Mouse (Mus musculus) cerebellum, adult 11-12 months (tissue): ENCODE measurements at regions not wholly inside any gene's neighbourhood (a gene's known extent, or its start where the extent isn't known, plus 50 kb on each side); places are given as distances from the start of the nearest gene placed in this dataset.
"Not testable (repeated sequence)": the region's sequence is repeated elsewhere in the genome, so short reads cannot be mapped to it uniquely, and the experiment has no call there.

Experiments used
- DNase-seq: peaks from one replicate; pipeline ENCODE4 v3.0.0; 2022

DNA sequence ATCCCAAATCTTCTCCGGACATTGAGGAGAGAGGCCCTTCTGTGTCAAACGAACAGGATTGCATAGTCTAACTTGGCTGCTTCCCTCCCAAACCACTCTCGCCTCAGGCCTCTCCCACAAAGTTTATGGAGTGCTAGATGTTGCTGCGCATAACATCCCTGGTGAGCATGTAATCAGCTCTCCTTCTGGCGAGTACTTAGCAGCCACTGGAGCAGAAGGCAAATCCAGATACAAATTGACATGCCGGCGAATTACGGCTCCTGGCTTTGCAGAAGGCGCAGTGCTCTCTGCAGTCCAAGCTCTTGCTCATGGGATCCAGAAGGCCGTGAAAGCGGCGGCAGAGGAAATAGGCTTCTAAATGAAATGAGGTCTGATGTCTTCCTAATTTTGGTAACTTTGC is 338.2 kb upstream of the Gm6657 start:
- DNase-seq: no peak

DNA sequence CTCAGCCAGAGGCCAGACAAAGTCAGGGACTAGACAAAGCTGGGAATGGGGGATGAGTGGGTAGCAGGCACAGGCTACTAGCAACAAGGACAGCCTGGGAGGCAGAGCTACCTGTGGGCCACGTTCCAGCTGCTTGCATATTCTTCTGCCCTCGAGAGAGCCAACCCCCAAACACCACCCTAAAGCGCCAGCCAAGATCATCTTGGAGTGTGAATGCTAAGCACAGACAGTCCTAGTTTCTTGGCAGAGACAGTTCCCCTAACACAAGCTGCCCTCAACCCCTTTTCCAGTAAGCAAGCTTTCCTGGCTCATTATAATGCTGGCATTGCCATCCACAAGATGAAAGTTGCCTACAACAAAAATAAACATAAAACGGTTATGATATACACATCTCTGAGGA is 336.8 kb upstream of the Gm6657 start:
- DNase-seq: no peak

DNA sequence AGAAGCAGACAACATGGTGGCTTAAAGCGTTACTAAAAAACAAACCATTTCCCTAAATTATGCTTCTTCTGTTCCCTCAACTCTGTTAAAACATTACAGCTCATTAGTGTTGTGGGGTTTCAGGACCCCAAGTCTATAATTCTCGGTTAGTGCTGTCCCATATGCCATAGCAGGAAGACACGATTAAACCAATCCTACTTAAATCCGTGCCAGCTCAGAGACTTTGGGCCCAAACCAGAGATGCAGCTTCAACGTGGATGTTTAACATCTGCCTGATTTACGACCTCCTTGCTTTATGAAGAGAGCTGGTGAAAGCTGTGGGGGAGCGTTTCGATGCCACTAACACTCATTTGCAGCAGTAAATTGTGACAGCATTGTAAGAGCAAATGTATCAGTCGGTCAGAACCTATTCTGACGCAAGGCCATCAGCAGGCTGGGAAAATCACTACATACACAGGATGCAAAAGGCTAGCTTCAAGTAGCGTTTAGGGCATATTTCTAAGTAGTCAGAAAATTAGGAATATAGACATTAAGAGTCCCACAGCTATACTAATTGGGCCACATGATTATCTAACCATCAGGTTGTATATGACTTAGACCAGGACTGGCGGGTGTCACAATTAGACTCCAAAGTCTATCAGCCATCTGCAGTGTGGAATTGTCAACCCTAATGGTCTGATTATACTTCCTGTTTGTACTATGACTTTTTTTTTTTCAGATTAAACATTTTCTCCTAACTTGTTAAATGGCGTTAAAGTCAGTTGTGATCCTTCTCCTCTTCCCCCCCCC is 333.1 kb upstream of the Gm6657 start:
- no peak for DNase-seq

DNA sequence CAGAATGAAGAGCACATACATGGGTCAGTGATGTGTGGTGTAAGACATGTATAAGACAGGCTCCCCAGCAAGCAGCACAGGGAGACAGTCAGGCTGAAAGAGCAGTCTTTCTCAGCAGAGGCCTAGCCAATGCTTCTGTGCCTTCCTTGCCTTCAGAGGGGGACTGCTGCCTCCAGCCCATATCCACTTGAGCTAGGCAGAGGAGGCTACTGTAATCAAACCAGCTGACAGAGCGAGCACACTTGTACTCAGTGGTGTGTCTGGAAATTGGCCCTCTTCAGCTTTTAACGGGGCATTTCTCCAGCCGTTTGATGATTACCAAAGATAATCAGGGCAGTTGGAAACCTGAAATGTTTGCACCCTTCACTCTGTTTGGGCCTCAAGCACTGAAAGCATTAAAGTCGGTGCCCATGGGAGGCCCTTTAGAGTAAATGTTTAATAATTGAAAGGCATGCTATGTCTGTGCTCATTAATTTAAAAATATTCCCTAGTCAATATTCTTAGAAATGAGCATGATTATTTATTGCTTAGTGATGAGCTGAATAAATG is 326.0 kb upstream of the Gm6657 start:
- DNase-seq: no peak

DNA sequence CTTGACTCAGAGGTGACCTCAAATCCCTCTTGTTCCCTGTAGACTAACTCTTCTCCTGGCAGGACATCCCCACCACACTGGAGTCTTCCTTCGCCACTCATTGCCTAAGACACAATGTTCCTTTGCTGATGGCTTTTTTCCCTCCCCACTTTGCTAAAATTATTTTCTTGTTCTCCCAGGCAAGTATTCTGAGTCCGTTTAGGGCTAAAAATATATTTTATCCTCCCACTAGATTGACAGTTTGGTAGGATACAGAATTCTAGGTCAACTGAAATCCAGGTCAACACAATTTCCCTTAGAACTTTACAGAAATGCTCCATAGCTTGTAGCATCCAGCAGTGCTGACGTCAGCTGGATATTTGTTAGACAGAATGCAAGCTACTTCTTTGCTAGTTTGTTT is 324.7 kb upstream of the Gm6657 start:
- no peak for DNase-seq

GRCm38 (mm10) chr12:77887335-77887734 is 306.7 kb upstream of the Gm6657 start:
- DNase-seq: no peak

- no peak for DNase-seq
Measured at GRCm38 (mm10) chr12:77891452-77891851, 302.6 kb upstream of the Gm6657 start.

DNA sequence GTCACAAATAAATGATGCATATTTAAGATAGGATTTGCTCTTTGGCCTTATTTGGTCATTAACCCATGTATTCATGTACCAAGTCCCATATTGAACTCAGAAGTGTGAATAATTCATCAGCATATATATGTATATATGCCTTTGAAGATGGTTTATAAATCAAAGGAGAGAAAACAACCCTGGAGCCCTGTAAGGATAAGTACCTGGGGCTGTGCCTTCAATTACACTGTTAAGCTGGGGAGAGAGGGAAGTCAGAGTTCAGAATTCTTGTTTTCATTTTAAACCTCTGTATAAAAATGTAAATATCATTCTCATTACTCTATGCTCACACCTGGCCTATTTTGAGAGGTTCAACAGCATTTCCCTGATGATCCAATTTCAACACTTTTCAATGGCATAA is 299.8 kb upstream of the Gm6657 start:
- DNase-seq: no peak

DNA sequence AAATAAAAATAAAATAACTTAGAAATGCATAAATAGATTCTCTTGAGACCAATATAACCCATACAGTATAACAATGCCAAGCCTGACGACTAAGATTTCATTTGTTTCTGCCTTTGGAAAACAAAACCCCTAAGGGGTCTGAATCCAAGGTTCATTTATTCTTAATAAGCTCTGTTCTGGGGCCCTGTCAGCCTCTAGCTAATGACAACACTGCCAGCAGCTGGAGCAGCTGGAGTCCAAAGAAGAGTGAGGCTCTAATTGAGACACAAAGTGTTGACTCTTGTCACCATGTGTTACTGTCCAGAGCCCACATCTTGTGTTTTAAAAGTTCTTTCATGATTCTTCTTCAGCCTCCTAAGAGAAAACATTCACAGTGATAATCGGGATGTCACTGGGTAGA is 298.5 kb upstream of the Gm6657 start:
- DNase-seq: no peak

DNA sequence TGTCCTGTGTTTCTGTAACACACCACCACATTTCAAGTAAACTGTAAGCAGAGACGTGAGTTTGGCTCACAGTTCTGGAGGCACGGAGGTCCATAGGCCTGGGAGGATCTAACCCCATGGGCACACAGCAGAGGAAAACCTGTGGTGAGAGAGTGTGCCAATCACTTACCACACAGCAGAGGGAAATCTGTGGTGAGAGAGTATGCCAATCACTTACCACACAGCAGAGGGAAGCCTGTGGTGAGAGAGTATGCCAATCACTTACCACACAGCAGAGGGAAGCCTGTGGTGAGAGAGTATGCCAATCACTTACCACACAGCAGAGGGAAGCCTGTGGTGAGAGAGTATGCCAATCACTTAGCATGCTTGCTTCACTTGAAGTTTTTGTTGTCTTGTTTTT is 295.1 kb upstream of the Gm6657 start:
- DNase-seq: not testable (repeated sequence)

GRCm38 (mm10) chr12:77901254-77901653 is 292.8 kb upstream of the Gm6657 start:
- DNase-seq: no peak

DNA sequence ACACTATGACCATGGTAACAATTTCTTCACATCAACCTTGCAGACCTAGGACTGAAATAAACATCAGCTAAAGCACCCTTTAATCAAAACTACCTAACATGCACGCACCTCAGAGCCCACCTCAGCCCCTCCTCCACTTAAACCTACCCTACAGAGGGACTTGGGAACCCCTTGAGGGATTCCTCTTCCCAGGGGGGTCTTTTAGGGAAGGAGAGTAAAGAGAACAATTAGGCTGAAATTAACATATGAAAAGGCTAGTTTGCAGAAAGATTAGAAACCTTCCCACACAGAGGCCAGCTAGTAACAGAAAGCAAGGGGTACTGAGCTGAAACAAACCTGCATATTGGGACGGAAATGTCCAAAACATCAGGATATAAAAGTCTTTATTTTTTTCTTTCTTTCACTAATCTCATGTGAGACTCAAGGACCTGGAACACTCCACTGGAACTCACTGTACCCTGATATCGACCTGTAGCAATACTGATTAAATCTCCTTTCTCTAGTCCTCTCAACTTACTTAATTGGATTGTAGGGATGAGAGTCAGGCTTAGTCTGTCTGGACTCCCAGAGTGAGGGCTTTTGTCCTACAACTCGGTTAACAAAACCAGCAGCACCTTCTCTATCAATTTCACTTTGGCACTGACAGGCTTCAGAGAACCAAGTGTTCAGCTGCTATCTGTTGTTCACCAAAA is 281.0 kb upstream of the Gm6657 start:
- DNase-seq: no peak

GRCm38 (mm10) chr12:77928729-77929128 is 265.3 kb upstream of the Gm6657 start:
- DNase-seq: no peak

DNA sequence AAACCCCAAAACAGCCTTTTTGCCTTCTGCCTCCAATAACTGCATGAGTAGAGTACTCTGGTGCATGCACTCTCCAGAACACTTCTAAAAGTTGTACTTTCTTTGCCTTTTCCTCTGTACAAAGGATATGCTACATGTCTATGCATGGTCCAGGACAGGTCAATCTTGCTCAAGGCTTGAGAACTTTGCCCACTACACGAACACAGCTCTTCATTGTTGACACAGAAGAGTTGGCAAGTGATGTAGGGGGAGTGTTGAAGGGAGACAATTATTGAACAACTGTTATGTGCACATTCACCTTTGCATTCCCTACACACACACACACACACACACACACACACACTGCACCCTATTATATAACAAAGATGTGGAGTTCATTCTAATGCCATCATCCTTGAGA is 264.5 kb upstream of the Gm6657 start:
- no peak for DNase-seq

DNA sequence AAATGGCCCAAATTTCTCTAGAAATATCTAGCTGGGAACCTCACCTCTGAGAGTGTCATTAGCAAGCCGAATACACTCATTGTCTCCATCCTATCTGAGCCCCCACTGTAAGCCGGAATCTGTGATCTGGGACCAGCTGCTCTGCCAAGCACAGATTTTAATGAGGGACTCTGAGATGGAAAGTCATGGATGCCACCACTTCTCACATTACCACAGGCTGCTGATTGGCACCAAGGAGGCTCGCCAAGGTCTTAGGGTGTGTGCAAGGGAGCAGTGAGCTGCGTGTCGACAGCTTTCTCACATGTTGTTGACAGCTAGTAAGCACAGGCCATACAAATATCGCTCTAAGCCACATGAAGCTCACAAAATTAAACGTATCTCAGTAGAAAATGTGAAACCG is 250.1 kb upstream of the Gm6657 start:
- no peak for DNase-seq

DNA sequence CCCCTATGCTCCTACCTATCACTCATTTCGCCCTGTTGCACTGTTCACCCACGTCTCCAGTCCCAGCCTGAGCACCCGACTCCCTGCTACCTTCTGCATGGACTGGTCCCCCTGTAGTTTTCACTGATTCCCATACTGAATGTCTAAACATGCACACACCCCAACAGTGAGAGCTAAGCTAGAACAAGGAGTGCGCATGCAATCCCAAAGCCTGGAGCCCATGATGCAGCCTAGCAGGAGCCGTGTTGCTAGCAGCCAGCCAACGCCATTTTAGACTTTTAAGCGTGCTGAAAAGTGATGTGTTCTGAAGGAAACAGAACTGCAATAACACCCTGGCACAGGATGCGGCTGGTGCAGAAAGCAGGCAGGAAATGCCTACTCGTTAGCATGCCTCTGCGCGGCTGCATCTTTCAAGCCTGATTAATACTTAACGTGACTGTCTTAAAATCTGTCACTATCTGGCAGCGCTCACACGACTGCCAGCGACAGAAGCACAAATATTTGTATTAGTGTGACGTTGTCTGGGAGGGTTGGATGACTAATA is 244.5 kb upstream of the Gm6657 start:
- no peak for DNase-seq

DNA sequence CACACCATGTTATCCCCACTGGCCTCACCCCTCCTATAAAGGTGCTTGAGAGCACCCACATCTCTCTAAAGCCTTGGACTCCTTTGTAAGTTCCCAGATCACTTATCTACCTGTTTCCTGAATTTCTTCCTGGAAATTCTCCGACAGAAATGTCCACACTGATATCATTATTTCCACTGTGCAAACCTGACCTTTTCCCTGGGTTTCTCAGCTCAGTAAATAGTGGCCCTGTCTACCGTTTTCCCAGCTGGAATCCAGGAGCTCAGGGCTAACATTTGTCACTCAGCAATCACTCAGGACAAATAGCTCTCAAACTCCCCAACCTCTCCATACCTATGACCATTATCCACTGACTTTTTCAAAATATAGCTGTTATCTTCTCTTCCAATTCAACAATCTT is 241.6 kb upstream of the Gm6657 start:
- DNase-seq: no peak

GRCm38 (mm10) chr12:77962631-77963030 is 231.4 kb upstream of the Gm6657 start:
- DNase-seq: no peak

DNA sequence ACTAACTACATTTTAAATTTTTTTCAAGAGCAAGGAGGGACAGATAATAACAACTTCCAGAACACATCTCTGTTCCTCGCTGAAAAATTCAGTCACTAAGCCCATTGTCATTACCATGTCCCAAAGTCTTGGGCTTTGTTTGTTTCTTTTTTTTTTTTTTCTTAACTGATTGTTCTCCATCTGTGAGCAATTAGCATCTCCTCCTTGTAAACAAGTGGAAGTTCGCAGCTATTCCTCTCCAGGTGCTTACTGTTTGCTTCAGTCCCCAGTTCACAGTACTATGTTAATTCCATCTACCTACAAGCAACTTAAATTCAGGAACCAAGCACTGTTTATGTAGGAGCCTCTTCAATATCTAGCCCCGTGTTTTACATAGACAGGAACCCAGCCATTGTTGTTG is 225.5 kb upstream of the Gm6657 start:
- no peak for DNase-seq

GRCm38 (mm10) chr12:77970026-77970425 is 224.0 kb upstream of the Gm6657 start:
- DNase-seq: no peak

GRCm38 (mm10) chr12:77972165-77972564 is 221.9 kb upstream of the Gm6657 start:
- DNase-seq: no peak

- DNase-seq: no peak
Measured at GRCm38 (mm10) chr12:77976952-77977351, 217.1 kb upstream of the Gm6657 start.

DNA sequence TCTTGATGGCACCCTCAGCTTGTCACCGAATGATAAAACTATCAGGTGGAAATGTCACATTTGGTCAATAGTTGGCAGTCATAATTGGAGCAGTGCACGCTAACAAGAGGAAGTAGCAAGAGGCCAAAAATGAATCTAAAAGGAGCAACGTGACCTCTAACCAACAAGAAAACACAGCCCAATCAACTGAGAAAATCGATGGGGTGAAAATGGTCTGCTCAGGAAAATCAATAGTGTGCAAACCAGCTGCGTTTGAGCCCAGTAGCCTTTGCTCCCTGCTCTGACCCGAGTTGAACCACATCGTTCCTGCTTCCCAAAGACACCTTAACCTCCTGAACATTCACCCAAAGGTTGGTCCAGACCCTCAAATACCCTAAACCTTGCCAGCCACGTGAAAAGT is 207.3 kb upstream of the Gm6657 start:
- no peak for DNase-seq

DNA sequence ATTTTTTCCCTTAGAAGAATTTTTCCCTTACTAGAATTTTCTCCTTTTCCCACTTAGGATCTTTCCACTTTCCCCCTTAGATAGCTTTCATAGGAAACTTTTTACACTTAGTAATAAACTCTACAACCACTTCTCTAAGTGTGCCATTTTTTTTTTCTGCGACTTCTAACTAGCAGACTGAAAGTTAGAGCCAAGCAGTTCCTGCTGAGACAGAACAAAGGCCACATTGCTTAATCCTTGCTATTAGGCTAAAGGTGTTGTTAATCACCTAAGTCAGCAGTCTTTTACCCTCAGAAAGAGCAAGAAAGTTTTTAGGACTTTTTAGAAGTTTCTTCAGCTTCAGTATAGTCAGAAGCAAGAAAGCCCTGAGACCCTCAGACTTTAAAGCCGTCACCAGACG is 204.3 kb upstream of the Gm6657 start:
- DNase-seq: no peak
